27 mouse cellular contexts compared by ENCODE assay signal in the genomic region with DNA sequence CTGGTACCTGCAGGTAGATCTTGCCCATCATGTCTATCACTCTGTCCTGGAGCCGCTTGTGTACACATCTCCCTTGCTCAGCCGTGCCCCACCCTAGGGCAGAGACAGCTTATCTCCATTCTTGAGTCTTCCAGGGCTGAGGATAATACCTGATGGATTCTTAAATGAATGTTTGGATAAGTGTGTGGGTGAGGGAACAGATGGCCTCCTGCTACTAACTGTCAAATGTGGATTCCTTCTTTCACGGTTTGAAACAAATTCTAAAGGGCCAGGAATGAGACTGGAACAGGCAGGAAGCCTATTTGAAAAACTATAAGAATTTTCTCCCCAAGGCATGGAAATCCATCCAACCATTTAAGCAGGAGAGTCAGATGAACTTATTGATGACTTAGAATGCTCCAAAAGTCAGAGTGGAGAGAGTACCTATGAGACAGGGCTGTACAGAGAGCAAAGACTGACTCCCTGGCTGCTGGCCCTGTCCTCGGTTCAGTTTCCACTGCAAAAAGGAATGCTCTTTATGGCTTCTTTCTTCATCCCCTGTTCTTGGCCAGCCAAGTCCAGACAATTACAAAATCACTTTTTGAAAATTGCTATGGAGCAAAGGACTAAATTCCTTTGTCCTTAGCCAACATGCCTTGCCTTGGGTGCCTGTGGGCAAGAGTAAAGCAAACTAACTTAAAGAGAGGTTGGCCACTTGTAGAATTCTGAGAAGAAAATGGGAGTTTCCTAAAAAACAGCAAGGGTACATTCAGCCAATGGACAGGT.
A peak's percentile ranks its signal among the peaks of the same experiment; 100 is the strongest.
DNase-seq lines count a peak whose midpoint lies in the region; ATAC-seq lines count a peak whose summit lies in the region.
"Had no signal": no experiment of that assay in that cellular context is flagged by ENCODE, and none has a peak within 500 bp of the region (broad histone marks: within the 10 kb centered on the region; RNA-seq: fewer than 3 reads in every experiment).

No protein-coding gene starts in this region.

- no peak overlapping the region for H3K27ac ChIP-seq in midbrain, embryonic 11.5 days (ENCODE audit: low read depth, low read length)
- no peak overlapping the region for H3K27ac ChIP-seq in midbrain, embryonic 16.5 days (ENCODE audit: low read length)
- H3K27ac ChIP-seq: gastrocnemius, adult 2 months; heart, embryonic 13.5 days; hindbrain, embryonic 10.5 days; hindbrain, embryonic 15.5 days; kidney, embryonic 15.5 days; lung, embryonic 15.5 days; midbrain, embryonic 13.5 days; neural tube, embryonic 15.5 days had no signal

- H3K4me3 ChIP-seq in midbrain, embryonic 11.5 days (ENCODE audit: low read depth, low read length): no peak overlapping the region
- no peak overlapping the region for H3K4me3 ChIP-seq in midbrain, embryonic 16.5 days (ENCODE audit: low read depth, low read length)
- H3K4me3 ChIP-seq: gastrocnemius, adult 2 months; heart, embryonic 13.5 days; hindbrain, embryonic 10.5 days; hindbrain, embryonic 15.5 days; kidney, embryonic 15.5 days; lung, embryonic 15.5 days; megakaryocyte, embryonic 14.5 days; midbrain, embryonic 13.5 days; neural tube, embryonic 15.5 days had no signal

- H3K27me3 ChIP-seq in midbrain, embryonic 11.5 days (ENCODE audit: control insufficient read depth, insufficient read depth, low read length): no peaks in the 10 kb centered on the region
- H3K27me3 ChIP-seq in midbrain, embryonic 16.5 days (ENCODE audit: control insufficient read depth, insufficient read depth, low read depth, low read length): no peaks in the 10 kb centered on the region
- H3K27me3 ChIP-seq: heart, embryonic 13.5 days; hindbrain, embryonic 15.5 days; kidney, embryonic 15.5 days; lung, embryonic 15.5 days; midbrain, embryonic 13.5 days; neural tube, embryonic 15.5 days had no signal

- 86% methylated on average over 4 of the region's 4 CpGs for WGBS in midbrain, embryonic 11.5 days
- WGBS in midbrain, embryonic 16.5 days: 82% methylated on average over 4 of the region's 4 CpGs

- H3K9me3 ChIP-seq in midbrain, embryonic 11.5 days (ENCODE audit: control insufficient read depth, low read length): no peaks in the 10 kb centered on the region
- no peaks in the 10 kb centered on the region for H3K9me3 ChIP-seq in midbrain, embryonic 16.5 days (replicated peaks; ENCODE audit: control insufficient read depth, low read length, poor library complexity, severe bottlenecking)
- H3K9me3 ChIP-seq: heart, embryonic 13.5 days; hindbrain, embryonic 10.5 days; hindbrain, embryonic 15.5 days; kidney, embryonic 15.5 days; lung, embryonic 15.5 days; megakaryocyte, embryonic 14.5 days; midbrain, embryonic 13.5 days; neural tube, embryonic 15.5 days had no signal

- no peaks in the 10 kb centered on the region for H3K36me3 ChIP-seq in midbrain, embryonic 11.5 days (ENCODE audit: control insufficient read depth, insufficient read depth, low read length)
- H3K36me3 ChIP-seq in midbrain, embryonic 16.5 days (ENCODE audit: control insufficient read depth, insufficient read depth, low read length): no peaks in the 10 kb centered on the region
- H3K36me3 ChIP-seq: heart, embryonic 13.5 days; hindbrain, embryonic 10.5 days; hindbrain, embryonic 15.5 days; kidney, embryonic 15.5 days; lung, embryonic 15.5 days; midbrain, embryonic 13.5 days; neural tube, embryonic 15.5 days had no signal

- DNase-seq in adrenal gland, postnatal 10 days: peak; percentile 18
- no peak for DNase-seq in adrenal gland, adult 18-20 months (ENCODE audit: low spot score in 2 of 2)
- DNase-seq in midbrain, embryonic 11.5 days (ENCODE audit: low spot score, missing footprints): peak; percentile 19
- peak; percentile 37 for DNase-seq in adrenal gland, postnatal 14 days
- DNase-seq in gonadal fat pad, adult 2 months (ENCODE audit: low read depth): peak; percentile 72
- DNase-seq in cerebellum, postnatal 14 days: no peak
- DNase-seq: cerebellum, adult 18-20 months; cerebellum, postnatal 10 days; gastrocnemius, adult 2 months; gastrocnemius, postnatal 36 days; heart, postnatal 10 days; kidney, adult 18-20 months; kidney, postnatal 25 days; liver; lung, postnatal 4 days had no signal

- no peak overlapping the region for H3K9ac ChIP-seq in midbrain, embryonic 11.5 days (ENCODE audit: low read length)
- no peak overlapping the region for H3K9ac ChIP-seq in midbrain, embryonic 16.5 days (ENCODE audit: low read depth, low read length)
- H3K9ac ChIP-seq: heart, embryonic 13.5 days; hindbrain, embryonic 15.5 days; kidney, embryonic 15.5 days; lung, embryonic 15.5 days; midbrain, embryonic 13.5 days; neural tube, embryonic 15.5 days had no signal

- no peaks in the 10 kb centered on the region for H3K4me1 ChIP-seq in midbrain, embryonic 11.5 days (ENCODE audit: control insufficient read depth, insufficient read depth, low read length)
- no peaks in the 10 kb centered on the region for H3K4me1 ChIP-seq in midbrain, embryonic 16.5 days (ENCODE audit: control insufficient read depth, insufficient read depth, low read length)
- H3K4me1 ChIP-seq: heart, embryonic 13.5 days; hindbrain, embryonic 15.5 days; lung, embryonic 15.5 days; megakaryocyte, embryonic 14.5 days; midbrain, embryonic 13.5 days had no signal

- H3K4me2 ChIP-seq in midbrain, embryonic 11.5 days: no peak overlapping the region
- no peak overlapping the region for H3K4me2 ChIP-seq in midbrain, embryonic 16.5 days (ENCODE audit: low read length)
- H3K4me2 ChIP-seq: heart, embryonic 13.5 days; hindbrain, embryonic 15.5 days; kidney, embryonic 15.5 days; lung, embryonic 15.5 days; midbrain, embryonic 13.5 days; neural tube, embryonic 15.5 days had no signal

- ATAC-seq in midbrain, embryonic 11.5 days (ENCODE audit: low FRiP score): no peak
- ATAC-seq in midbrain, embryonic 16.5 days: no peak
- ATAC-seq: CD4-positive, CD25-positive, alpha-beta regulatory T cell, adult 4 months; forebrain, embryonic 14.5 days; inflammation-experienced regulatory T-cells, adult 6 months; midbrain, embryonic 13.5 days had no signal

Comparison
In these comparisons a context has a peak if more than half of its experiments do, and no peak if none do; other contexts are left out.
1. DNase-seq: peak in adrenal gland, postnatal 10 days (single experiment), midbrain, embryonic 11.5 days (single experiment), adrenal gland, postnatal 14 days (single experiment) and gonadal fat pad, adult 2 months (single experiment); none in adrenal gland, adult 18-20 months (0 of 2) and cerebellum, postnatal 14 days (0 of 2).